Mouse (Mus musculus): ENCODE measurements at regions not wholly inside any gene's neighbourhood (a gene's known extent, or its start where the extent isn't known, plus 50 kb on each side); places are given as distances from the start of the nearest gene placed in this dataset.
A peak's percentile ranks its signal among the peaks of the same experiment; 100 is the strongest.

DNA sequence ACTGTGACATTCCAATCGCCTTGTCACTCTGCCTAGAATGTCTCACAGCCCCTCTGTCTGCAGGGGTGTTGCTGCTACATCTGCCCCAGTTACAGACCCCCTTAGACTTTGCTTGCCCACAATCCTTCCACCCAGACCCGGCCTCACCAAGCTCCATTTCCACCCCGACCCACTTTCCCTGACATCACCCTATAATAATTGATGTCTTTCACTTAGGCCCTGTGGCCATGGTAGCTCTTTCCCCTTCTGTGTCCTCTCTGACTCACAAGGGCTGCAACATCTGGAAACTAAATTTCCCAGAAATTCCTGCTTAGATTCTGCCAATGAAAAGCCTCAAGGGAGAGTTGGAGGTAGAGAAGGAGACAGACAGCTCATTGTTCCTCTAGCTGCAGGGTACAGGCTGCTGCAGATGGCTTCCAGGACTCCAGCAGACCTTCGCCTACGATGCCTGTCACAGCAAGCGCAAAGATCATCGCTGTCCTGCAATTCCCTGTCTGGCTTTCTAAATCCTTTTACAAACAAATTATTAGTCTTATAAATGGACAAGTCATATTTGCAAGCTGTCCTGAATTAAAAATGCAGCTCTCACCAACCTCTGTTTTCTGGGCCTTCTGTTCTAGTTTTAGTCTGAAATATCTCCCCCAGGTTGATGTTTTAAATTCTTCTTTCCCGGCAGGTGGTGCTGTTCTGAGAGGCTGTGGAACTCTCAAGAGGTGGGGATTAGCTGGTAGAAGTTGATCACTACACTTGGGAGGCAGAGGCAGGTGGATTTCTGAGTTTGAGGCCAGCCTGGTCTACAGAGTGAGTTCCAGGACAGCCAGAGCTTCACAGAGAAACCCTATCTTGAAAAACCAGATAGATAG is 104.9 kb upstream of the Oxgr1 start:
- WGBS = 68% methylated on average over 8 of the region's 8 CpGs
- no peaks in the 10 kb centered on the region for H3K9me3 ChIP-seq (replicated peaks; ENCODE audit: control insufficient read depth, low read length)
- DNase-seq (ENCODE audit: low spot score) (no peak), ATAC-seq (ENCODE audit: insufficient read depth, low read depth) (0 out of 2 replicates have a peak, but pooled peaks have one; percentile 24)
- no peaks in the 10 kb centered on the region for H3K4me1 ChIP-seq (ENCODE audit: control insufficient read depth, insufficient read depth)
- no peaks in the 10 kb centered on the region for H3K36me3 ChIP-seq (replicated peaks; ENCODE audit: control insufficient read depth, insufficient read depth, low read length)
- no peak overlapping the region for H3K4me3 ChIP-seq (ENCODE audit: low read depth, low read length)
- H3K27ac ChIP-seq (ENCODE audit: low read depth) = no peak overlapping the region
- H3K4me2 ChIP-seq (ENCODE audit: low read depth, low read length) = no peak overlapping the region
- H3K27me3 ChIP-seq (ENCODE audit: control insufficient read depth, insufficient read depth, low read length) = no peaks in the 10 kb centered on the region
- TF ChIP-seq EP300 (IDR thresholded peaks at IDR 0.05; ENCODE audit: low read depth) (no peak), CTCF (IDR thresholded peaks at IDR 0.05; ENCODE audit: low read depth) (no peak)
- no peak overlapping the region for H3K9ac ChIP-seq (replicated peaks; ENCODE audit: low read depth, low read length)

DNA sequence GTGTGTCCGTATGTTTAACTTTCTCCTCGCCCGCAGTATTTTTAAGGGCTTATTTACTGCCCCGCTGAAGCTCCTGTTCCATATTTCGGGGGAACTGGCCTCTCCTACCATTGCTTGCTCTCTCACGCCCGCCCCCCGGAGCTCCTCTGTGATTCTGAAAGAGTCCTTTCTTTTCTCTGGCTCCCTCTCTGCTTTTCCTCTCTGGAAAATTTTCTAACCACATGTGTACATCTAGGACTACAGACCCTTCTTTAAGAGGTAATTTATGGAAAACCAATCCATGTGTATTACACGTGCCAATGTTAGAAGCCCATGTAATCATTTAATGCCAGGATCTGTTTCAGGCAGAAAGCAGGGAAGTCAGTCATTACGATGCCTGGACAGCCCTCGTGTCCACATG is 106.6 kb upstream of the Oxgr1 start:
- WGBS = 78% methylated on average over 11 of the region's 11 CpGs
- H3K4me3 ChIP-seq (ENCODE audit: low read depth, low read length) = no peak overlapping the region
- DNase-seq (ENCODE audit: low spot score) = no peak
- H3K9me3 ChIP-seq (replicated peaks; ENCODE audit: control insufficient read depth, low read length) = no peaks in the 10 kb centered on the region
- no peak for TF ChIP-seq EP300 (IDR thresholded peaks at IDR 0.05; ENCODE audit: low read depth)
- TF ChIP-seq CTCF (IDR thresholded peaks at IDR 0.05; ENCODE audit: low read depth) = no peak
- H3K9ac ChIP-seq (replicated peaks; ENCODE audit: low read depth, low read length) = no peak overlapping the region
- no peaks in the 10 kb centered on the region for H3K4me1 ChIP-seq (ENCODE audit: control insufficient read depth, insufficient read depth)
- no peak for ATAC-seq (ENCODE audit: insufficient read depth, low read depth)
- no peaks in the 10 kb centered on the region for H3K27me3 ChIP-seq (ENCODE audit: control insufficient read depth, insufficient read depth, low read length)
- no peak overlapping the region for H3K4me2 ChIP-seq (ENCODE audit: low read depth, low read length)
- no peaks in the 10 kb centered on the region for H3K36me3 ChIP-seq (replicated peaks; ENCODE audit: control insufficient read depth, insufficient read depth, low read length)
- no peak overlapping the region for H3K27ac ChIP-seq (ENCODE audit: low read depth)

DNA sequence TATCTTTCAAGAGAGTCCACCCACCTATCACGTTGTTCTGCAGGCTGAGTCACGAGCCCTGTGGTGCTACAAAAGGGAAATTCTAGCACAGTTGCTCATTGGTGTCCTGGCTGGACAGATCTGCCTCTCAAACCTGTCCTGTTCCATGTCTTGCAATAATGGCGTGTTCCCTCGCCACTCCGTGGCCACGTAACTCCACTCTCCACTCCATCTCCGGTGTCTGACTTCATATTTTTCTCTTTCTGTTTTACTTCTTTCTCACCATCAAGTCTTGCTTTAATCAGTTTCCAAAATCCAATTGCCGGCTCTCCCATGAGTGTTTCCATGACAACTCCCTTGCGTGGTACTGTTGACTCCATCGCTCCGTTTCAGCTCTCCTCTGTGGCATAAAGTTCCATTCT is 107.1 kb upstream of the Oxgr1 start:
- no peak overlapping the region for H3K27ac ChIP-seq (ENCODE audit: low read depth)
- 80% methylated on average over 11 of the region's 11 CpGs for WGBS
- no peaks in the 10 kb centered on the region for H3K9me3 ChIP-seq (replicated peaks; ENCODE audit: control insufficient read depth, low read length)
- no peak overlapping the region for H3K4me2 ChIP-seq (ENCODE audit: low read depth, low read length)
- no peaks in the 10 kb centered on the region for H3K36me3 ChIP-seq (replicated peaks; ENCODE audit: control insufficient read depth, insufficient read depth, low read length)
- ATAC-seq (ENCODE audit: insufficient read depth, low read depth) = no peak
- no peak overlapping the region for H3K4me3 ChIP-seq (ENCODE audit: low read depth, low read length)
- no peak for DNase-seq (ENCODE audit: low spot score)
- no peaks in the 10 kb centered on the region for H3K27me3 ChIP-seq (ENCODE audit: control insufficient read depth, insufficient read depth, low read length)
- H3K9ac ChIP-seq (replicated peaks; ENCODE audit: low read depth, low read length) = no peak overlapping the region
- TF ChIP-seq CTCF (IDR thresholded peaks at IDR 0.05; ENCODE audit: low read depth) (no peak), EP300 (IDR thresholded peaks at IDR 0.05; ENCODE audit: low read depth) (no peak)
- no peaks in the 10 kb centered on the region for H3K4me1 ChIP-seq (ENCODE audit: control insufficient read depth, insufficient read depth)

DNA sequence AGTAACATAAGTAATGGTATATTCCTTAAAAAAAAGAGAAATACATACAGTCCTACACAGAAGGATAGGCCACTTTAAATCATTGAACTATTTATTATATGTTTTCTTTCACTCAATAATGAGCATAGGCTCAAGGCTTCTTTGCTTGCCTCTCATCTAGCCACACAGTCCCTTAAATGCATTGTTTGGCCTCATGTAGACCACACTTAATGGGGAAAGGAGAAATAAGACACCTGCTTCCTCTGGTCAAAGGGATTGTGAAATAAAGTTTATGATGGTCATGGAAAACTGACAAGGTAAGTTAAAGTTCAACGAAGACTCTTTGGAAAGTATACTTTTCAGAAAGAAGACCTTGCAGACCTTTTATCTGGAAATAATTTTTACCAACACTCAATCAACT is 108.4 kb upstream of the Oxgr1 start:
- 79% methylated on average over 1 of the region's 1 CpGs for WGBS
- no peak for TF ChIP-seq EP300 (IDR thresholded peaks at IDR 0.05; ENCODE audit: low read depth)
- no peak for TF ChIP-seq CTCF (IDR thresholded peaks at IDR 0.05; ENCODE audit: low read depth)
- H3K4me2 ChIP-seq (ENCODE audit: low read depth, low read length) = no peak overlapping the region
- H3K9ac ChIP-seq (replicated peaks; ENCODE audit: low read depth, low read length) = no peak overlapping the region
- H3K36me3 ChIP-seq (replicated peaks; ENCODE audit: control insufficient read depth, insufficient read depth, low read length) = no peaks in the 10 kb centered on the region
- no peaks in the 10 kb centered on the region for H3K9me3 ChIP-seq (replicated peaks; ENCODE audit: control insufficient read depth, low read length)
- DNase-seq (ENCODE audit: low spot score) (no peak), ATAC-seq (ENCODE audit: insufficient read depth, low read depth) (no peak)
- H3K27me3 ChIP-seq (ENCODE audit: control insufficient read depth, insufficient read depth, low read length) = no peaks in the 10 kb centered on the region
- H3K4me3 ChIP-seq (ENCODE audit: low read depth, low read length) = no peak overlapping the region
- H3K4me1 ChIP-seq (ENCODE audit: control insufficient read depth, insufficient read depth) = no peaks in the 10 kb centered on the region
- no peak overlapping the region for H3K27ac ChIP-seq (ENCODE audit: low read depth)

DNA sequence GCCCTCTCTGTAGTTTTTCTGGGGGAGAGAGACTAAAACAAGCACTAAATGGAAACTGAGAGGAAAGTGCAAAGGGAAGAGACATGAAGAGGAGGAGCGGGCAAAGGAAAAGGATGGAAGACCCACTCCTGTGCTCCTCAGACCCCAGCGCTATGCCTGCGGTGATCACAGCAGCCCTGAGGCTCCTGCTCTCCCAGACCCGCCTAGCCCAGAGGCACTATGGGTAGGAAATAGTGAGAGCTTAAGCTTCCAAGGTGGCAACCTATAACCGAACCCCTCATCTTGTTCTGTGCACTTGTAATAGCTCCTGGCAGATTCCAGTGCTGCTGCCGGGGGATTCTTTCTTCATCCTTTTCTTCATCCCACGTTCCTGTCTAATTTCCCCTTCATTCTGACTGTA is 112.2 kb upstream of the Oxgr1 start:
- Histone ChIP-seq H3K4me1 (ENCODE audit: control insufficient read depth, insufficient read depth) (0 out of 2 replicates have a peak, but pooled peaks cover 5% of the 10 kb centered on the region), H3K9me3 (replicated peaks; ENCODE audit: control insufficient read depth, low read length) (no peaks in the 10 kb centered on the region), H3K4me3 (ENCODE audit: low read depth, low read length) (no peak overlapping the region), H3K36me3 (replicated peaks; ENCODE audit: control insufficient read depth, insufficient read depth, low read length) (no peaks in the 10 kb centered on the region), H3K27me3 (ENCODE audit: control insufficient read depth, insufficient read depth, low read length) (no peaks in the 10 kb centered on the region), H3K4me2 (ENCODE audit: low read depth, low read length) (no peak overlapping the region), H3K9ac (replicated peaks; ENCODE audit: low read depth, low read length) (no peak overlapping the region), H3K27ac (ENCODE audit: low read depth) (no peak overlapping the region)
- no peak for ATAC-seq (ENCODE audit: insufficient read depth, low read depth)
- 68% methylated on average over 7 of the region's 7 CpGs for WGBS
- TF ChIP-seq CTCF (IDR thresholded peaks at IDR 0.05; ENCODE audit: low read depth) = no peak
- no peak for TF ChIP-seq EP300 (IDR thresholded peaks at IDR 0.05; ENCODE audit: low read depth)
- DNase-seq (ENCODE audit: low spot score) = no peak

DNA sequence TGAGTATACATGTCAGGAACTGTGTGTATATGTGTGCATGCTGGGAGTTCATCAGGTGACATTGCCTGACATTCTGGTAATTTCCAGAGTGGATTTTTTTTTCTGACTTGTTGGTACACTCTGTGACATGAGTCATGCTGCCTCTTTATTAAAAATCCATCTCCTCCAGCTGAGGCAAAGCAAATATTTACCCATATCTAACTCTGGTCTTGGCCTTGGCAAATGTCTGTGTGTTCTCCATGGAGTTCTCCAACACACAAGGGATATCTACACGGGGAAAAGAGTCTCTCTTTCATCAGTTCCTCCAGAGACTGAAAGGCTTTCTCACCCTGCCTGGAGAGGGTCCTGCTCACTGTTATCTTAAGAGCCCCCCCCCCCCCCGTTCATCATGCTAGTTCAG is 111.3 kb upstream of the Mbnl2 start:
- Histone ChIP-seq H3K9ac (replicated peaks; ENCODE audit: low read depth, low read length) (no peak overlapping the region), H3K9me3 (replicated peaks; ENCODE audit: control insufficient read depth, low read length) (no peaks in the 10 kb centered on the region), H3K27ac (ENCODE audit: low read depth) (no peak overlapping the region), H3K4me3 (ENCODE audit: low read depth, low read length) (no peak overlapping the region), H3K4me1 (ENCODE audit: control insufficient read depth, insufficient read depth) (no peaks in the 10 kb centered on the region), H3K4me2 (ENCODE audit: low read depth, low read length) (no peak overlapping the region), H3K27me3 (ENCODE audit: control insufficient read depth, insufficient read depth, low read length) (no peaks in the 10 kb centered on the region), H3K36me3 (replicated peaks; ENCODE audit: control insufficient read depth, insufficient read depth, low read length) (no peaks in the 10 kb centered on the region)
- ATAC-seq (ENCODE audit: insufficient read depth, low read depth) (no peak), DNase-seq (ENCODE audit: low spot score) (no peak)
- 35% methylated on average over 2 of the region's 2 CpGs for WGBS
- no peak for TF ChIP-seq CTCF (IDR thresholded peaks at IDR 0.05; ENCODE audit: low read depth)
- no peak for TF ChIP-seq EP300 (IDR thresholded peaks at IDR 0.05; ENCODE audit: low read depth)

Data from heart, postnatal 0 days (tissue).